Mouse (Mus musculus) mouse trophoblast stem cell (cell line): ENCODE results near the gene Pik3r1.

Source experiments
- in situ Hi-C, 2 experiments: fragments of 300-500 bp; cut with MseI, MboI; formaldehyde crosslinking; loops; 2 replicates in 1 of 2; 3 replicates in 1 of 2; pipeline ENCODE4 v1.15.1; 2025

The Pik3r1 gene

GRCm38 (mm10) chr13:101690911-101691655 is 76.9 kb downstream of the Pik3r1 start:
- in situ Hi-C loops: loop anchor here in 1 of 2 experiments (5.0 kb wide), 1 partner anchor 179 kb away; no protein-coding TSS in a partner anchor

DNA sequence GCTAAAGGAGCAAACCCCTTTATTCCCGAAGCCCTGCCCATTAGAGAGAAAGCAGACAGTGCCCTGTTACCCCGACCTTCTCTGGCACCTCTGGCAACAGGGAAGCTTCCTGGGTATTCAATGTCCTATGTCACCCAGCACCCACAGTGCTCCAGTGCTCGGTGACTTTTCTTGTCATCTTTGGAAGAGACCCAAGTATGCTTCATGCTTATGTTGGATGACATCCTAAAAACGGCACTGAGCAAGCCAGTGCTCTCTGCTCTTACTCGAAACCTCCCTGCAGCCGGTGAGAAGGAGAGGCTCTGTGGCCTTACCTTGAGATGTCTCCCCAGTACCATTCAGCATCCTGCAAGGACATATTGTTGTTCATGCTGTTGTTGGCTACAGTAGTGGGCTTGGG is 77.8 kb downstream of the Pik3r1 start:
- in situ Hi-C loops: loop anchor here in 1 of 2 experiments (5.0 kb wide), 1 partner anchor 178 kb away; no protein-coding TSS in a partner anchor

GRCm38 (mm10) chr13:101686256-101686655 is 81.8 kb downstream of the Pik3r1 start:
- in situ Hi-C loops: no loop called here

DNA sequence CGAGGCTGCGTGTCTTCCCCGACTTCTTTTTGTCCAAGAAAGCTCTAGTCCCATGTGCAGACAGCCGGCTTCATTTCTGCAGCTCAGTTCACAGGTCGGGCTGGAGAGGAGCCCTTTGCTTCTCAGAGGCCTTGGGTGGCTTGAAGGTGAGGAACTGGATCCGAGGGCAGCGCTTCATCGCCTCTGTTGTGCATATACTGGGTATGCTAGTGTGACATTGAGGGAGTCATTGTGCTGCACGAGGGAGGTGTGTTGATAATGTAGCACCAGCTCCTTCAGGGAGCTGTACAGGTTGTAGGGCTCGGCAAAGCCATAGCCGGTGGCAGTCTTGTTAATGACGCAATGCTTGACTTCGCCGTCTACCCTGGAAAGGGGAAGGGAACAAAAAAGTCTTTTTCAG is 83.3 kb downstream of the Pik3r1 start:
- in situ Hi-C loops: no loop called here

GRCm38 (mm10) chr13:101682378-101682777 is 85.6 kb downstream of the Pik3r1 start:
- in situ Hi-C loops: no loop called here

- in situ Hi-C loops: no loop called here
Measured at GRCm38 (mm10) chr13:101680083-101680482, 87.9 kb downstream of the Pik3r1 start.

DNA sequence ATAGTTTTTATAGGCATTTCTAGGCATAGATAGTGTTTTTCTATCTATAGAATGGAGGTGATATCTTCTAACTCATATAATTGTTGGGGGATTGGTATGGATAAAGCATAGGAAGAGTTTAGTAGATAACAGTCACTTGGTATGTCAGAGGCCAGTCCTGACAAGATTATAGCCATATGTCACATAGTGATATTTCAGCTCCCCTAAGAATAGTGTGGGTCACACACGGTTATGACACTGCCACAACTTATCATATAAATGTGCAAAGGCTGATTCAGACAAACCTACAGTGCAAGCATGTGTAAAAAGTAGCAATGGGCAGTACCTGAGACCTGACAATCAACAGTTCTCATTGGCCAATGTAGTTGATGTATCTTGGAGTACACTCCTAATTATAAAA is 89.0 kb downstream of the Pik3r1 start:
- in situ Hi-C loops: no loop called here

- in situ Hi-C loops: no loop called here
Measured at GRCm38 (mm10) chr13:101678036-101678435, 90.0 kb downstream of the Pik3r1 start.

DNA sequence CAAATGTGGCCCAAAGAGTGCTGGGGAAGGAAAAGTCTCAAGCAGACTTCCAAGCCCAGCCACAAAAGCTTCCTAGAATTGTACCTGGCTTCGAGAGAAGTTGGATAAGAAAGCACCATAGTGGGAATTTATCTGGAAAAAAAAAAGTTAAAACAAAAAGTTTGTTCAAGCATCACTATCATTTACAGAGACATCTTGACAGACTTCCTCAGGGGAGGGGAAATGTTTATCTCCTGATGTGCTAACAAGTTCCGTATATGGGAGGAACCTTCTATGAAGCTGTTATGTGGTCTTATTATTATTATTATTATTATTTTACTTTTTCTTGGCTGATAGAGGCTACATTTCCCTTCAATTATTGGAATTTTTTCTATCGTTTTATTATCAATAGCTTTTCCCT is 94.1 kb downstream of the Pik3r1 start:
- in situ Hi-C loops: no loop called here

DNA sequence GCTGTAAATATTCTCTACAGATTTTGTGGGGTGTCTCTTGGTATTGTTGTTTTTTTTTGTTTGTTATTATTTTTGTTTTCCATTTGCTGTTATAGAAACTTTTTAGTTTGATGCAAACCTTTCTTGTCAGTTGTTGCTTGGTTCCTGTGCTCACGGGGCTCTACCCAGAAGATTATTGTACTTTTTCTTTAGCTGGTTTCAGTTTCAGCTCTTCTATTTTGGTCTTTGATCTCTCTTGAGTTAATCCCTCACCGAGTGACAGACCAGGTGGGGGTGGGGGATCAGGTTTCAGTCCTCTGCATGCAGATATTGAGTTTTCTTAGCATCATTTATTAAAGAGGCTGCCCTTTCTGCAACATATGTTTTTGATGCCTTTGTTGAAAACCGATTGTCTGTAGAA is 99.2 kb downstream of the Pik3r1 start:
- in situ Hi-C loops: no loop called here

DNA sequence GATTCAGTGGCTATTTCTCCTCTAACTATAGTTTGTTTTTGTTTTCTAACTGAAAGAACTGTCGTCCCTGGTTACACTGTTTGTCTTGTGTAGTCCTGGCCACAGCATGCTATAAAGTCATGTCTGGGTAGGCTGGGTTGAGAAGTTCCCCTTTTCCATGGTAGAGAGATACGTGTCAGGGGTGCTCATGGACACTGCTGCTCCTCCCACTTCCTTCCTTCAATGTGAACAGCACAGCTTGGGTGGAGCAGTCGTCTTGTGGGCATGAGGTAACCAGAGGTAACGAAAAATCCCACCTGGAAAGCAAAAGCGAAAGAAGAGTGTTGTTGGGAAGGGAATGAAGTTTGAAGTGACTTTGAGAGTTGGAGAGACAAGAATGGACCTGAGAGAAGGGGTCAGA is 104.0 kb downstream of the Pik3r1 start:
- in situ Hi-C loops: no loop called here

- in situ Hi-C loops: no loop called here
Measured at GRCm38 (mm10) chr13:101662900-101663299, 105.1 kb downstream of the Pik3r1 start.

- in situ Hi-C loops: no loop called here
Measured at GRCm38 (mm10) chr13:101661567-101661966, 106.5 kb downstream of the Pik3r1 start.

DNA sequence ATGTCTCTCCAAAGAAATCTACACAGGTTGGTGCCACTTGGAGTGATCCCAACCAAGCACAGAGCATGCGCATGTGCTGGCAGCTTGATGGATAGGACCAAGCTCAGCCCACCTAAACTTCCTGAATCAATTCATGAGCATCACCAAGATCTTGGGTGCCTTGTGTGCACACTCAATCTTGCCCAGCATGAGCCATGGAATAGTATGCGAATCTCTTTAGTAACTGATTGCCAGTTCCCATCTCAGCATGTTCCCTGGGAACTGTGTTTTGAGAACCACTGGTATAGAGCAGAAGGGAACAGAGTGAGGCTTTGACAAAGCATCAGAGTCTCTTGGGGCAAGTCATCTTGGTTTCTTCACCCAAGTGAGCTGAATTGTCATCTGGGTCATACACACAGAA is 107.8 kb downstream of the Pik3r1 start:
- in situ Hi-C loops: no loop called here

- in situ Hi-C loops: no loop called here
Measured at GRCm38 (mm10) chr13:101652131-101652530, 115.9 kb downstream of the Pik3r1 start.

GRCm38 (mm10) chr13:101641632-101642031 is 126.4 kb downstream of the Pik3r1 start:
- in situ Hi-C loops: no loop called here

GRCm38 (mm10) chr13:101635837-101636236 is 132.2 kb downstream of the Pik3r1 start:
- in situ Hi-C loops: no loop called here

- in situ Hi-C loops: no loop called here
Measured at GRCm38 (mm10) chr13:101634420-101634819, 133.6 kb downstream of the Pik3r1 start.

- in situ Hi-C loops: no loop called here
Measured at GRCm38 (mm10) chr13:101633620-101634019, 134.4 kb downstream of the Pik3r1 start.

GRCm38 (mm10) chr13:101632771-101633170 is 135.2 kb downstream of the Pik3r1 start:
- in situ Hi-C loops: no loop called here

GRCm38 (mm10) chr13:101631561-101631960 is 136.5 kb downstream of the Pik3r1 start:
- in situ Hi-C loops: no loop called here
